Mouse (Mus musculus): ENCODE data around the gene Sgsm1.

- TF ChIP-seq CTCF (IDR thresholded peaks at IDR 0.05; ENCODE audit: insufficient read depth, low read length) (no peak), POLR2A (IDR thresholded peaks at IDR 0.05; ENCODE audit: borderline replicate concordance, extremely low read depth, low read depth, low read length) (no peak)
Measured at GRCm38 (mm10) chr5:113271207-113271811, 39.3 kb downstream of the Sgsm1 start.
